ENCODE assay signal across 8 mouse cellular contexts in the genomic region with DNA sequence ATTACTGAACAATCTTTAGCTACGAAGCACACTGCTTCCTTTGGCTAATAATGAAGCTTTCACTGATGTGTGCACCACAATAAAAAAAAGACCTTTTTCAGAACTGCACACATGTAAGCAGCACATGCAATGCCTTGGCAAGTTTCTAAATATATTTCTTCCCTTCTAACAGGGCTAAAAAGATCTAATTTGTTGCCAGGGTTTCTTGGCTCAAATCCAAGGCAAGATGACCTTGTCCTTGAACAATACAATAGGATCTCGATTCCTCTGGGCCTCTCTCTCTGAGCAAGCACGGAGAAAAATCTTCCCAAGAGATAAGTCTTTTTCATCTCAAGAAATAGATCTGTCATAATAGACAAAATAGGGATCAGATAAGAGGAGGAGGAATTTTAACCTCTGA.
DNase-seq lines count a peak whose midpoint lies in the region; ATAC-seq and TF ChIP-seq lines count a peak whose summit lies in the region.

No protein-coding gene starts in this region.

- H3K9me3 ChIP-seq in forebrain, embryonic 15.5 days, result no peaks in the 10 kb centered on the region
- H3K9me3 ChIP-seq in kidney, embryonic 16.5 days (ENCODE audit: low read length), result no peaks in the 10 kb centered on the region

- H3K27ac ChIP-seq in kidney, adult 2 months (ENCODE audit: insufficient read depth, low read depth, low read length), result no peak overlapping the region
- peak overlapping the region; percentile 23; the same call in 1 of the 2 replicates for H3K27ac ChIP-seq in forebrain, embryonic 15.5 days (replicated peaks)
- H3K27ac ChIP-seq in kidney, embryonic 16.5 days (ENCODE audit: low read length), result 0 out of 2 replicates have a peak overlapping the region, but pooled peaks have one; percentile 34

- no peak overlapping the region for H3K4me3 ChIP-seq in kidney, adult 2 months (ENCODE audit: insufficient read depth, low read depth, low read length)
- H3K4me3 ChIP-seq in forebrain, embryonic 15.5 days, result no peak overlapping the region
- H3K4me3 ChIP-seq in kidney, embryonic 16.5 days (ENCODE audit: low read length), result no peak overlapping the region

- peaks cover 13% of the 10 kb centered on the region for H3K4me1 ChIP-seq in kidney, adult 2 months (ENCODE audit: control insufficient read depth, insufficient read depth, low read length)
- peaks cover 43% of the 10 kb centered on the region for H3K4me1 ChIP-seq in forebrain, embryonic 15.5 days
- H3K4me1 ChIP-seq in kidney, embryonic 16.5 days (ENCODE audit: insufficient read depth, low read length), result peaks cover 18% of the 10 kb centered on the region

- WGBS in kidney, adult 2 months, result 23% methylated on average over 3 of the region's 3 CpGs
- 7% methylated on average over 3 of the region's 3 CpGs for WGBS in forebrain, embryonic 15.5 days
- WGBS in kidney, embryonic 16.5 days, result 41% methylated on average over 3 of the region's 3 CpGs

- no peak for TF ChIP-seq CTCF in kidney, adult 2 months (conservative IDR thresholded peaks at IDR 0.05; ENCODE audit: insufficient read depth, insufficient read length, low read depth, low read length)

- H3K36me3 ChIP-seq in kidney, adult 2 months (ENCODE audit: control insufficient read depth, insufficient read depth, low read length), result no peaks in the 10 kb centered on the region
- H3K36me3 ChIP-seq in forebrain, embryonic 15.5 days, result no peaks in the 10 kb centered on the region
- H3K36me3 ChIP-seq in kidney, embryonic 16.5 days (ENCODE audit: insufficient read depth, low read length), result no peaks in the 10 kb centered on the region

- no peak overlapping the region for H3K4me2 ChIP-seq in forebrain, embryonic 15.5 days (replicated peaks)
- H3K4me2 ChIP-seq in kidney, embryonic 16.5 days (replicated peaks; ENCODE audit: low read depth, low read length), result no peak overlapping the region

- H3K27me3 ChIP-seq in kidney, adult 2 months (replicated peaks; ENCODE audit: control insufficient read depth, insufficient read depth, low read length), result no peaks in the 10 kb centered on the region
- no peaks in the 10 kb centered on the region for H3K27me3 ChIP-seq in forebrain, embryonic 15.5 days
- no peaks in the 10 kb centered on the region for H3K27me3 ChIP-seq in kidney, embryonic 16.5 days (ENCODE audit: insufficient read depth, low read length)

- no peak; the same call in 1 of the 2 replicates for ATAC-seq in forebrain, embryonic 15.5 days (replicated peaks)
- no peak for ATAC-seq in kidney, embryonic 16.5 days (ENCODE audit: low FRiP score, low TSS enrichment)
- ATAC-seq in granulocyte monocyte progenitor cell, adult 5-6 weeks (replicated peaks; ENCODE audit: poor library complexity, severe bottlenecking), result no peak

- peak; percentile 85 for DNase-seq in kidney, adult 2 months
- no peak for DNase-seq in kidney, adult 18-20 months
- DNase-seq in R1 (ENCODE audit: low read depth, low spot score), result peak; percentile 43
- no peak for DNase-seq in spleen, postnatal 36 days (ENCODE audit: low spot score in 2 of 2)
- no peak for DNase-seq in spleen, adult 18-20 months

- TF ChIP-seq POLR2A in kidney, adult 2 months (IDR thresholded peaks at IDR 0.05; ENCODE audit: low read depth, low read length), result no peak

- H3K9ac ChIP-seq in forebrain, embryonic 15.5 days (replicated peaks), result no peak overlapping the region
- no peak overlapping the region for H3K9ac ChIP-seq in kidney, embryonic 16.5 days (replicated peaks; ENCODE audit: low read length)

Comparison
In these comparisons a context has a peak if more than half of its experiments do, and no peak if none do; other contexts are left out.
1. DNase-seq: peak in kidney, adult 2 months (single experiment) and R1 (single experiment); none in kidney, adult 18-20 months (single experiment), spleen, postnatal 36 days (0 of 2) and spleen, adult 18-20 months (0 of 2).